Mouse (Mus musculus) spleen, adult 2 months (tissue): ENCODE data around the gene Stambpl1.

Source experiments
- CTCF ChIP-seq: fragments of 200-500 bp; IDR thresholded peaks from 2 replicates; pipeline ENCODE4 v1.5.1; 2011; ENCODE audit warnings: mild to moderate bottlenecking, inconsistent platforms; ENCODE audit not compliant: insufficient read depth, insufficient read length, insufficient replicate concordance; ENCODE audit errors: extremely low read depth
- POLR2A ChIP-seq: fragments of 200-500 bp; IDR thresholded peaks from 2 replicates; pipeline ENCODE4 v1.6.1; 2011; ENCODE audit warnings: low read depth, low read length, inconsistent platforms

DNA sequence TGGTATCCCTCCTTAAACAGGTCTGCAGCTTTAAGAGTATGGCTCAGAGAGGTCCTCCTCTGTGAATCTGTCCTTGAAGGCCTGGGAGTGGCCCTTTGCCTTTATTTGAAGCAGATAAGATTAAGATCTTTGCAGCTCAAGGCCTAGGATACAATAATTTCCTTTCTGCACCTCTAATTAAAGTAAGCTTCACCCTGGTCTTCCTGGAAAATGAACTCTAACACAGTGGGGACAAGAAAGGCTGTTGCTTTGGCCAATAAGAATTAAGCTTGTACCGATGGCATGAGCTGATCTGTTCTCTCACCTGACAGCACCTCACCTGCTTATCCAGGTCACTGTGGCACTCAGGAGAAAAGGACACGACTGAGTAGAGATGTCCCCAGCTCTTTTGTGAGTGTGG lies 18.8 kb downstream of the Stambpl1 start:
- TF ChIP-seq CTCF: no peak
- no peak for TF ChIP-seq POLR2A
